Mouse (Mus musculus): Measurements from ENCODE around the gene Lrrc41. TPM values are rescaled to one million over a fixed set of nuclear protein-coding genes. Genes with fewer than 3 reads are reported as not detected.
A peak's percentile ranks its signal among the peaks of the same experiment; 100 is the strongest.

Lrrc41 gene
- total and polyA plus RNA-seq, 3 experiments = 64.4 to 73.3 TPM; not detected in 1

DNA sequence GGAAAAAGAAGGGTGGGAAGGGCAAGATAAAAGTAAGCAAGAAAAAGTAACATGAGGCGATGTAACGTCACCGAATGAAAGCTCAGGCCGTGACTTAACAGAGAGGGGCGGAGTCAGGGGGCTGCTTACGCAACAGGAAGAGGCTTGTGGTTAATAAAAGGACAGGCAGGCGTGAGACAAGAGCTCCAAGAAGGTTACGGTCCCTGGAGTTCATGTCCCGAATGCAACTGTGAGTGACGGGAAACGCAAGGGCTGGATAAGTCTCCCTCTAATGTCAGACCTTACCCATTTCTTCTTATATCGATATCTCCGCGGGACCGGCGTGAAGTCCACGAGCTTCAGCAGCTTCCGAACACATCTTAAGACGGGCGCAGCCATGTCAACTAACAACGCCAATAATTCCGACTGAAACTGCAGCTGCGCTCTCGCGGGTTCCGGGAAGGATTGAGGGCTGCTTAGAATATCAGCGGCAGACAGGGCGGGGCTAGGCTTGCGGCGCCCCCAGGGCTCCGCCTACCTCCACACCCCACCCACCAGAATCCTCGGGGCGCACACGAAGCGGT is 21.6 kb upstream of the Lrrc41 start, which contains the start of gene Nsun4:
Gene Nsun4, minus strand, starts transcription at position 478 of the 563 bp plus-strand sequence.
- no peaks in the 10 kb centered on the region; the same call in 1 of the 2 replicates for H3K79me2 ChIP-seq (ENCODE audit: control insufficient read depth, insufficient read depth, low read length, poor library complexity)
- H3K4me3 ChIP-seq (ENCODE audit: control insufficient read depth in 1 of 2, insufficient read depth in 1 of 2, low read depth in 2 of 2, low read length in 2 of 2) = peak within 1 kb of the TSS; percentile 73 to 81
- peak within 1 kb of the TSS; percentile 96 for H3K27ac ChIP-seq (ENCODE audit: control insufficient read depth, low read depth, low read length)
- H3K9ac ChIP-seq (ENCODE audit: control insufficient read depth, low read depth, low read length, poor library complexity, severe bottlenecking) = peak within 1 kb of the TSS; percentile 81
- H3K27me3 ChIP-seq (ENCODE audit: control insufficient read depth in 1 of 2, insufficient read depth in 2 of 2, low read length in 2 of 2) = no peaks in the 10 kb centered on the region
- H3K4me1 ChIP-seq (ENCODE audit: control insufficient read depth in 1 of 2, insufficient read depth in 2 of 2, low read length in 2 of 2) = peaks cover 7 to 8% of the 10 kb centered on the region in 2 experiments; a peak in 3 of 4 replicates
- H3K36me3 ChIP-seq (ENCODE audit: control insufficient read depth in 1 of 2, insufficient read depth in 2 of 2, low read length in 2 of 2) = peaks cover 0 to 6% of the 10 kb centered on the region in 2 experiments; a peak in 2 of 4 replicates
- no peaks in the 10 kb centered on the region for H3K9me3 ChIP-seq (replicated peaks; ENCODE audit: insufficient read depth, low read length)
- peak; percentile 97 for DNase-seq (ENCODE audit: low read depth, low spot score)
- TF ChIP-seq HCFC1 (IDR thresholded peaks at IDR 0.05; ENCODE audit: low read depth, low read length) (peak; percentile 81), UBTF (IDR thresholded peaks at IDR 0.05; ENCODE audit: borderline replicate concordance, insufficient read depth, low read depth, low read length) (no peak), ZC3H11A (IDR thresholded peaks at IDR 0.05; ENCODE audit: low read depth, low read length) (no peak), MAX (IDR thresholded peaks at IDR 0.05; ENCODE audit: low read length) (peak; percentile 81), MAFK (IDR thresholded peaks at IDR 0.05; ENCODE audit: borderline replicate concordance, low read depth, low read length) (0 out of 2 replicates have a peak, but pooled peaks have one; percentile 35), ETS1 (IDR thresholded peaks at IDR 0.05; ENCODE audit: low read depth, low read length) (peak; percentile 81), POLR2AphosphoS2 (IDR thresholded peaks at IDR 0.05; ENCODE audit: low read length) (peak; percentile 96), MAZ (IDR thresholded peaks at IDR 0.05; ENCODE audit: low read depth, low read length) (peak; percentile 67; the same call in 1 of the 2 replicates), ZNF384 (IDR thresholded peaks at IDR 0.05; ENCODE audit: low read depth, low read length) (no peak), MYC (IDR thresholded peaks at IDR 0.05; ENCODE audit: low read depth, low read length) (peak; percentile 81), JUND (IDR thresholded peaks at IDR 0.05; ENCODE audit: low read depth, low read length) (no peak), TBP (IDR thresholded peaks at IDR 0.05; ENCODE audit: low read depth, low read length) (peak; percentile 96), GABPA (IDR thresholded peaks at IDR 0.05; ENCODE audit: low read depth, low read length) (peak; percentile 66; the same call in 1 of the 2 replicates), MYB (IDR thresholded peaks at IDR 0.05; ENCODE audit: low read depth, low read length) (no peak), SIN3A (IDR thresholded peaks at IDR 0.05; ENCODE audit: low read length) (peak; percentile 91), RAD21 (IDR thresholded peaks at IDR 0.05; ENCODE audit: low read depth, low read length) (no peak), USF2 (IDR thresholded peaks at IDR 0.05; ENCODE audit: borderline replicate concordance in 1 of 2, insufficient read depth in 1 of 2, low read depth in 1 of 2, low read length in 2 of 2) (no peak), CHD1 (IDR thresholded peaks at IDR 0.05; ENCODE audit: low read depth, low read length) (no peak), ZKSCAN1 (IDR thresholded peaks at IDR 0.05; ENCODE audit: low read depth, low read length) (no peak), NRF1 (IDR thresholded peaks at IDR 0.05; ENCODE audit: insufficient read depth, low read depth, low read length, poor library complexity, severe bottlenecking) (peak; percentile 47; the same call in 1 of the 2 replicates), POLR2AphosphoS5 (IDR thresholded peaks at IDR 0.05; ENCODE audit: borderline replicate concordance, low read depth, low read length) (peak; percentile 65; the same call in 1 of the 2 replicates), TAL1 (IDR thresholded peaks at IDR 0.05; ENCODE audit: low read length) (no peak), KAT2A (conservative IDR thresholded peaks at IDR 0.05; ENCODE audit: low read depth, low read length) (no peak), MXI1 (IDR thresholded peaks at IDR 0.05; ENCODE audit: low read depth, low read length) (peak; percentile 93), EP300 (IDR thresholded peaks at IDR 0.05; ENCODE audit: low read depth in 1 of 2, low read length in 2 of 2) (no peak; a peak in 1 of 4 replicates), BHLHE40 (IDR thresholded peaks at IDR 0.05; ENCODE audit: borderline replicate concordance, low read depth, low read length) (peak; percentile 41; the same call in 1 of the 2 replicates), TCF12 (IDR thresholded peaks at IDR 0.05; ENCODE audit: low read depth, low read length) (peak; percentile 79), MEF2A (IDR thresholded peaks at IDR 0.05; ENCODE audit: extremely low read depth, insufficient replicate concordance, low read depth, low read length, poor library complexity, severe bottlenecking) (no peak), USF1 (IDR thresholded peaks at IDR 0.05; ENCODE audit: low read depth, low read length) (0 out of 2 replicates have a peak, but pooled peaks have one; percentile 27), ELF1 (IDR thresholded peaks at IDR 0.05; ENCODE audit: low read depth, low read length) (peak; percentile 56), POLR2A (IDR thresholded peaks at IDR 0.05; ENCODE audit: control insufficient read depth in 1 of 2, insufficient read depth in 1 of 2, low read depth in 1 of 2, low read length in 2 of 2, poor library complexity in 1 of 2) (peak; percentile 95 to 99), ZMIZ1 (IDR thresholded peaks at IDR 0.05; ENCODE audit: low read depth, low read length) (peak; percentile 90), NELFE (IDR thresholded peaks at IDR 0.05; ENCODE audit: low read depth, low read length) (peak; percentile 97), GATA1 (IDR thresholded peaks at IDR 0.05; ENCODE audit: low read depth, low read length) (peak; percentile 26; the same call in 1 of the 2 replicates), CTCF (IDR thresholded peaks at IDR 0.05 in 2 of 3, conservative IDR thresholded peaks at IDR 0.05 in 1 of 3; ENCODE audit: control insufficient read depth in 1 of 3, insufficient read depth in 1 of 3, low read depth in 2 of 3, low read length in 3 of 3, poor library complexity in 1 of 3, severe bottlenecking in 1 of 3) (no peak), E2F4 (IDR thresholded peaks at IDR 0.05; ENCODE audit: borderline replicate concordance, low read depth, low read length) (no peak)
